Mouse (Mus musculus): ENCODE results near the gene Igsf6. TPM values are rescaled to one million over a fixed set of nuclear protein-coding genes. Genes with fewer than 3 reads are reported as not detected.

Gene Igsf6
- polyA plus RNA-seq, 1 experiment = 0.06 TPM

GRCm38 (mm10) chr7:121025221-121026008 lies 49.0 kb downstream of the Igsf6 start:
- no peak overlapping the region for H3K27ac ChIP-seq (ENCODE audit: control insufficient read depth, insufficient read depth, low read depth, low read length)
- no peak overlapping the region for H3K4me3 ChIP-seq (ENCODE audit: control insufficient read depth, low read depth, low read length)
- no peak for TF ChIP-seq CTCF (IDR thresholded peaks at IDR 0.05; ENCODE audit: control insufficient read depth, insufficient read depth, insufficient replicate concordance, low read depth, low read length)
- no peak for TF ChIP-seq POLR2A (IDR thresholded peaks at IDR 0.05; ENCODE audit: control insufficient read depth, low read depth, low read length)
- no peaks in the 10 kb centered on the region for H3K27me3 ChIP-seq (ENCODE audit: control insufficient read depth, insufficient read depth, low read length)
- H3K36me3 ChIP-seq (ENCODE audit: control insufficient read depth, insufficient read depth, low read length) = no peaks in the 10 kb centered on the region
- H3K4me1 ChIP-seq (ENCODE audit: control insufficient read depth, insufficient read depth, low read length) = no peaks in the 10 kb centered on the region

GRCm38 (mm10) chr7:121020277-121020676 lies 54.1 kb downstream of the Igsf6 start:
- Histone ChIP-seq H3K36me3 (ENCODE audit: control insufficient read depth, insufficient read depth, low read length) (no peaks in the 10 kb centered on the region), H3K4me3 (ENCODE audit: control insufficient read depth, low read depth, low read length) (no peak overlapping the region), H3K4me1 (ENCODE audit: control insufficient read depth, insufficient read depth, low read length) (no peaks in the 10 kb centered on the region), H3K27ac (ENCODE audit: control insufficient read depth, insufficient read depth, low read depth, low read length) (no peak overlapping the region), H3K27me3 (ENCODE audit: control insufficient read depth, insufficient read depth, low read length) (no peaks in the 10 kb centered on the region)
- peak; percentile 23; the same call in 1 of the 2 replicates for TF ChIP-seq CTCF (IDR thresholded peaks at IDR 0.05; ENCODE audit: control insufficient read depth, insufficient read depth, insufficient replicate concordance, low read depth, low read length)
- no peak for TF ChIP-seq POLR2A (IDR thresholded peaks at IDR 0.05; ENCODE audit: control insufficient read depth, low read depth, low read length)

GRCm38 (mm10) chr7:121018778-121019177 lies 55.6 kb downstream of the Igsf6 start:
- Histone ChIP-seq H3K36me3 (ENCODE audit: control insufficient read depth, insufficient read depth, low read length) (no peaks in the 10 kb centered on the region), H3K4me3 (ENCODE audit: control insufficient read depth, low read depth, low read length) (no peak overlapping the region), H3K27ac (ENCODE audit: control insufficient read depth, insufficient read depth, low read depth, low read length) (no peak overlapping the region), H3K4me1 (ENCODE audit: control insufficient read depth, insufficient read depth, low read length) (no peaks in the 10 kb centered on the region), H3K27me3 (ENCODE audit: control insufficient read depth, insufficient read depth, low read length) (no peaks in the 10 kb centered on the region)
- no peak for TF ChIP-seq POLR2A (IDR thresholded peaks at IDR 0.05; ENCODE audit: control insufficient read depth, low read depth, low read length)
- no peak for TF ChIP-seq CTCF (IDR thresholded peaks at IDR 0.05; ENCODE audit: control insufficient read depth, insufficient read depth, insufficient replicate concordance, low read depth, low read length)

- Histone ChIP-seq H3K27me3 (ENCODE audit: control insufficient read depth, insufficient read depth, low read length) (no peaks in the 10 kb centered on the region), H3K4me1 (ENCODE audit: control insufficient read depth, insufficient read depth, low read length) (no peaks in the 10 kb centered on the region), H3K27ac (ENCODE audit: control insufficient read depth, insufficient read depth, low read depth, low read length) (no peak overlapping the region), H3K36me3 (ENCODE audit: control insufficient read depth, insufficient read depth, low read length) (no peaks in the 10 kb centered on the region), H3K4me3 (ENCODE audit: control insufficient read depth, low read depth, low read length) (no peak overlapping the region)
- TF ChIP-seq CTCF (IDR thresholded peaks at IDR 0.05; ENCODE audit: control insufficient read depth, insufficient read depth, insufficient replicate concordance, low read depth, low read length) (no peak), POLR2A (IDR thresholded peaks at IDR 0.05; ENCODE audit: control insufficient read depth, low read depth, low read length) (no peak)
These were observed 59.9 kb downstream of the Igsf6 start for GRCm38 (mm10) chr7:121014486-121014885.

Other genes starting within 250 kb of the Igsf6 start
- 10.5 and 13.6 TPM in 2 replicates for gene Eef2k, start 231.7 kb downstream of the Igsf6 start, polyA plus RNA-seq (2012; rRNA removed)
- 25.8 and 26.9 TPM in 2 replicates for gene Polr3e, start 156.8 kb downstream of the Igsf6 start, polyA plus RNA-seq (2012; rRNA removed)
- gene Cdr2, start 92.3 kb downstream of the Igsf6 start, polyA plus RNA-seq (2012; rRNA removed) = 31.9 and 32.2 TPM in 2 replicates
- gene Mfsd13b, start 92.1 kb downstream of the Igsf6 start, polyA plus RNA-seq (2012; rRNA removed) = 111 and 130 TPM in 2 replicates
- gene Mettl9, start 40.1 kb downstream of the Igsf6 start, polyA plus RNA-seq (2012; rRNA removed) = 9.1 and 9.8 TPM in 2 replicates
- 0.23 and 0.32 TPM in 2 replicates for gene Otoa, start 7.1 kb upstream of the Igsf6 start, polyA plus RNA-seq (2012; rRNA removed)

All from testis, adult 2 months (tissue).